Mouse (Mus musculus) limb, embryonic 15.5 days (tissue): Measurements from ENCODE around the gene Spsb3. TPM values are rescaled to one million over a fixed set of nuclear protein-coding genes. Genes with fewer than 3 reads are reported as not detected.

ENCODE experiments used
- ATAC-seq: fragments of 200-750 bp; cut with Nextera tagmentation; 2 replicates; pipeline ENCODE4 v1.8.0; 2017; ENCODE audit warnings: low read depth, moderate TSS enrichment; ENCODE audit not compliant: insufficient number of reproducible peaks, low FRiP score, low TSS enrichment
- H3K27ac ChIP-seq: fragments of 300-500 bp; sonication (generic); 2 replicates; pipeline ENCODE4 v1.5.1; 2015; ENCODE audit warnings: moderate library complexity, mild to moderate bottlenecking, inconsistent platforms
- H3K27me3 ChIP-seq: fragments of 300-500 bp; sonication (generic); 2 replicates; pipeline ENCODE4 v1.6.1; 2015; ENCODE audit warnings: inconsistent platforms
- H3K36me3 ChIP-seq: fragments of 300-500 bp; sonication (generic); 2 replicates; pipeline ENCODE4 v1.6.1; 2015; ENCODE audit warnings: inconsistent platforms
- H3K4me1 ChIP-seq: fragments of 300-500 bp; sonication (generic); 2 replicates; pipeline ENCODE4 v1.6.1; 2015; ENCODE audit warnings: inconsistent platforms
- H3K4me2 ChIP-seq: fragments of 300-500 bp; sonication (generic); 2 replicates; pipeline ENCODE4 v1.6.1; 2015; ENCODE audit warnings: mild to moderate bottlenecking, inconsistent platforms
- H3K4me3 ChIP-seq: fragments of 300-500 bp; sonication (generic); 2 replicates; pipeline ENCODE4 v1.5.1; 2015; ENCODE audit warnings: mild to moderate bottlenecking, inconsistent platforms
- H3K9ac ChIP-seq: fragments of 300-500 bp; sonication (generic); 2 replicates; pipeline ENCODE4 v1.6.1; 2015; ENCODE audit warnings: inconsistent platforms
- H3K9me3 ChIP-seq: fragments of 300-500 bp; sonication (generic); 2 replicates; pipeline ENCODE4 v1.6.1; 2016; ENCODE audit warnings: inconsistent platforms
- WGBS: fragments of 180-500 bp; shearing (Covaris S2); methylation state at CpG from one replicate; pipeline ENCODE4 v1.1.7; 2015; 5-methylcytosine and 5-hydroxymethylcytosine counted together
- polyA plus RNA-seq: library from polyadenylated mRNA; unstranded; fragments of >200 nt; fragmentation: Nextera tagmentation; extraction: Ambion mirVana; gene quantifications from 2 replicates; pipeline ENCODE4 v1.2.1, GENCODE M21; 2015

The Spsb3 gene
- polyA plus RNA-seq, 1 experiment from 2014 or later = 41.7 TPM

DNA sequence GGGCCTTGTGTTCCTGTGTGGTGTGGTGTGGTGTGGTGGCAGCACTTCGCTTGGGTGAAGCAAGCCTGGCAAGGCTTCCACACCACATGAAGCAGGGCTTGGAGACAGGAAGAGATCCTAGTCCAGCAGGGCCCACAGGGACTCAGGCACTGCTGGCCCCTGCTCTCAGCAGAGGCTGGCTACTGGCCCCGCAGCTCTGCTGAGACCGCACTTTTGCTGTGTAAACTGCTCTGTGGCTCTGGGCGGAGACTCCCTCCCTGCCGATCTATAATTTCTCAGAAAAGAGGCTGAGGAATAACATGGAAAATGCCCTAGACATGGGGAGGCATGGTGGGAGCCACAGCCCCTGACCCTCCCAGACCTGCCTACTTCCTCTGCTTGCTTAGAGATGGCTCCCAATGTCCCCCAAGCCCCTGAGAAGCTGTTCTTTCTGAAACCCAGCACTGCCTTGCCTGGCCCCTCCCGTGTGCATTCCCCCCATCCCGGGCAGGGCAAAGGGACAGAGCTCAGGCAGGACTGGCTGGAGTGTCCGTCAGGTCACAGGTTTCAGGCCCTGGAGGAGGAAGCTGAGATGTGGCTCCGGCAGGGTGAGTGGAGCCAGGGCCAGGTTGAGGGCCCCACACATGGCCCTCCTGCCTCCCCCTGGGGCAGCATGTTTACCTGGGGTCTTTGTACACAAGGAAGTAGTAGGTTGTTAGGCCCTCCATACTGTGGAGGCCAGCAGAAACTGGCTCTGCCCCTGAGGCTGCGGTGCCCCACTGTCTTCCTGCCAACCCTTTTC lies 8.9 kb upstream of the Spsb3 start:
- H3K4me2 ChIP-seq = no peak overlapping the region
- H3K36me3 ChIP-seq = peaks cover 5% of the 10 kb centered on the region
- H3K4me1 ChIP-seq = peaks cover 9% of the 10 kb centered on the region; the same call in 1 of the 2 replicates
- no peaks in the 10 kb centered on the region for H3K27me3 ChIP-seq
- H3K9ac ChIP-seq = no peak overlapping the region
- no peak overlapping the region for H3K27ac ChIP-seq
- no peak overlapping the region for H3K4me3 ChIP-seq
- WGBS = 51% methylated on average over 10 of the region's 10 CpGs
- peak; percentile 44; the same call in 1 of the 2 replicates for ATAC-seq
- H3K9me3 ChIP-seq = no peaks in the 10 kb centered on the region

DNA sequence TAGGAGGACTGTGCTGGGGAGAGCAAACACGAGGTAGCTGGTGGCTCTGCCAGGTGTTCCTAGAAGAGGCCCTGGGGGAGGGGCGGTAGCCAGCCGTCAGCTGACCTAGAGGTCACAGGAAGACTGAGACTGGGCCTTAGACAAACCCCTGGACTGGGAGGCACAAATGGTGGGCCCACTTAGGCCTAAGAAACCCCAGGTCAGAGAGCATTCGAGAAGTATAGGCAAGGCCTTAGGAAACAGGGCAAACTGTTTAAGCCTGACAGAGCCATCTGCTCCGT lies 8.4 kb upstream of the Spsb3 start:
- H3K4me1 ChIP-seq = peaks cover 9% of the 10 kb centered on the region; the same call in 1 of the 2 replicates
- H3K27me3 ChIP-seq = no peaks in the 10 kb centered on the region
- H3K4me2 ChIP-seq = no peak overlapping the region
- no peak overlapping the region for H3K4me3 ChIP-seq
- ATAC-seq = peak; percentile 4; the same call in 1 of the 2 replicates
- no peak overlapping the region for H3K9ac ChIP-seq
- H3K27ac ChIP-seq = no peak overlapping the region
- H3K9me3 ChIP-seq = no peaks in the 10 kb centered on the region
- 26% methylated on average over 5 of the region's 5 CpGs for WGBS
- peaks cover 11% of the 10 kb centered on the region for H3K36me3 ChIP-seq

DNA sequence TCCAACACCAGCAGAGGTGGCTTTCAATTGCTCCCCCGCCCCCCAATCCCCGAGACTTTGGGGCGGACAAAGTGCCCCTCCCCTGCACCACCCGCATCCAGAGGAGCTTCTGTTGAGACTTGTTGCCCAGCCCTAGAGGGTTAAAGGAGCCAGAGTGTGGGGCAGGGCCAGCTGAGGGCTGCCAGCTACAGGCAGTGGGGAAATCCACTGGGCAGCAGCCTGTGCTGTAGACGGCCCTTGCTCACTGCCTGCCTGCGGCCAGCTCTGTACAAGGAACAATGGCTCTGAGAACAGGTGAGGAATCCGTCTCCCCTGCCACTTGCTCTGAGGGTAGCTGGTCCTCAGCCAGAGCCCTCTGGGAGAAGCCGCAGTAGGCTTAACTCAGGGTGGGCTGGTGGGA lies 7.9 kb upstream of the Spsb3 start:
- no peak for ATAC-seq
- Histone ChIP-seq H3K4me1 (peaks cover 9% of the 10 kb centered on the region; the same call in 1 of the 2 replicates), H3K9ac (no peak overlapping the region), H3K27ac (no peak overlapping the region), H3K36me3 (peaks cover 16% of the 10 kb centered on the region), H3K9me3 (no peaks in the 10 kb centered on the region), H3K27me3 (no peaks in the 10 kb centered on the region), H3K4me2 (no peak overlapping the region), H3K4me3 (no peak overlapping the region)
- 56% methylated on average over 8 of the region's 8 CpGs for WGBS

DNA sequence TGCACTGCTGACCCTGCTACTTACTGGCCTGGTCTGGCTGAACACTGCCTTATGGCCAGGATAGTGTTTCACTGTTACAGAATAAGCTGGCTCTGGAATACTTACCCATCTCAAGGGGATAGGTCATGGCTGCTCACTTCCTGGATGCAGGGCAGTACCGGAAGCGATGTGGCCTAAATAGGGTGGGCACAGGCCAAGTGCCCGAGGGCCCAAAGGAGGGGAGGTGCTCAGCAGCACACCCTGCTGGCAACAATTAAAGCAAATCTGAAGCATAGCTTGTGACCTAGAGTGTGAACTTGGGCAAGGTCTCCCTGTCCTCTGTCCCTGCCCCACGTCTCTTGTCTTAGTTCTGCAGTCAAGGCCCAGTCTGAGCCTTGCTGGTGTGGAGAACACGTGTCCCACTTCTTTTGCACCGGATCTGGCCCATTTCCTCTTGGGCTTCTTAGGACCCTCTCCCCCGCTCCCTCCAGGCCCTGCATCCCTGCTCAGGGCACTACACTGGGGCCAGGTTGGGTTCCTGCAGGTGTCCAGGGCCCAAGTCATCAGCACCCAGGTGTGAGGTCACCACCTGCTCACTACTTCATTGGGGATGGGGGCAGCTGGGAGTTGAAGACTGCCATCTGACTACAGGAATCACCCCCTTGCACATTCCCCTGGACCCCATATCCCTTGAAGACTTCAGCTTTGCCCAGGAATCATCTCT lies 4.6 kb upstream of the Spsb3 start:
- Histone ChIP-seq H3K27me3 (no peaks in the 10 kb centered on the region), H3K27ac (no peak overlapping the region), H3K4me3 (no peak overlapping the region), H3K9me3 (no peaks in the 10 kb centered on the region), H3K9ac (no peak overlapping the region), H3K4me1 (peaks cover 23% of the 10 kb centered on the region), H3K36me3 (peaks cover 26% of the 10 kb centered on the region), H3K4me2 (no peak overlapping the region)
- 51% methylated on average over 7 of the region's 7 CpGs for WGBS
- no peak for ATAC-seq

DNA sequence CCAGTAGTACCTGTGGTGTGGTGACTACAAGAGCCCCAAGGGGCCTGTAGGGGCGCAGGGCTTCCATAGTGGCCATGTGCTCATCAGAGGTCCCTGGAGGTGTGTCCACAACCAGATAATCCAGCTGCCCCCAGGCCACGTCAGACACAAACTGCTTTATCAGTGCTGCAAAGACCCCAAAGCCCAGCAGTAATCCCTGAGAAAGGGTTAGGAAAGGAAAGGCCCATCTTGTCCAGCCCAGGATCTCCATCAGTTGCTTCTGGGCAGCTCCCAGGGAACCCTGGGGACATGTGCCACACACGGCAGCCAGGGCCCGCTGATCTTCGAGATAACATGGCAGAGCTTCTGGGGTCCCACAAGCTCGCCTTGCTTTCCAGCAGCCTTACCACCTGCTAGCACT lies 2.1 kb upstream of the Spsb3 start:
- Histone ChIP-seq H3K4me1 (peaks cover 34% of the 10 kb centered on the region), H3K9me3 (no peaks in the 10 kb centered on the region), H3K4me3 (no peak overlapping the region), H3K27ac (no peak overlapping the region), H3K36me3 (peaks cover 34% of the 10 kb centered on the region), H3K27me3 (no peaks in the 10 kb centered on the region), H3K4me2 (no peak overlapping the region), H3K9ac (no peak overlapping the region)
- 88% methylated on average over 6 of the region's 6 CpGs for WGBS
- no peak for ATAC-seq

DNA sequence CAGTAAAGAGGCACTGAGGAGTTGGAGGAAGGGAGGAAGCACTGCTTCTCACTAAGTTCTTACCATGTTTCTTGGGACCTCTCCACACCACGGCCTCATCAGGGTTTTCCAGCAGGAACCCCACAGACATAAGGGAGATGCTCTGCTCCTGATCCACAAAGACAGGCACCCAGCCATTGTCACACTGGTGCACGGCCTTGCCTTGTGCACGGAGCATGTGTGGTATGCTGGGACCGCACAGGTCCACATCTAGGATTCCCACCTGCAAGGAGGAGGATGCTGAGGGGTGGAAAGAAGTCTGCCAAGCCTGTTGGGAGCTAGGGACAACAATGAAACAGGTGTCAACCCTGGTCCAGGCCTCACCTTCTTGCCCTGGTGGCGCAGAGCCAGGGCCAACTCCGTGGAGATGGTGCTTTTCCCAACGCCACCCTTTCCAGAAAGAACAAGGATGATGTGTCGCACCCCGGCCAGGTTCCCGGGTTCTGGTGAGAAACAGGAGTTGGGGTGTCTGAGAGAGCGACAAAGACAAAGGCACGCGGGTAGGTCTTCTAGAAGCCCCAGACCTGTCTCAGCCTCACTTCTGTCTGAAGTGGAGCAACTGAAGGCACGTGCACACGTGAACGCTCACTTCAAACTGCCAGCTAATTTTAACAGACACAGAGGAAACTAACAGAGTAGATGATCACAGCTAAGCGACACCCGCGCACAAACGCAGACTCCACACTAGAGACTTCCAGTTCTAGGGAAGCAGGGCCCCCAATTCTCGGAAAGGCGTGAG lies 898 bp upstream of the Spsb3 start:
- 22% methylated on average over 22 of the region's 22 CpGs for WGBS

DNA sequence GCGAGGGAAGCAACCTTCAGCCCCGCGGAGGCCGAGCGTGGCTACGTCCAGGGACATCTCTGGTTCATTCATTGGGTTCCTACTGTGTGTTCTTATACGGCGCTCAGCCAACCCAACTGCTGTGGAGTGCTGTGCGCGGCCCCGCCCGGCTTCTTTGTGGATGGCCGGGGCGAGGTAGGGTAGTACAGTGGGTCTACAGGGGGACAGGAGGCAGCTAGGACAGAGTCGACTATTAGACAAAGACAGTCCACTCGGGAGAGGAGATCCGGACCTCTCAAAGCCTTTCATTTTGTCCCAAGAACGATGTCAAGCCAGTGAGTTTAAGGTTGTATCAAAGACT lies 459 bp downstream of the Spsb3 start:
- WGBS = under 1% methylated on average over 18 of the region's 18 CpGs
- Histone ChIP-seq H3K4me1 (peaks cover 34% of the 10 kb centered on the region), H3K9ac (peak overlapping the region; percentile 89), H3K27ac (peak overlapping the region; percentile 57), H3K9me3 (no peaks in the 10 kb centered on the region), H3K4me2 (peak overlapping the region; percentile 89), H3K27me3 (no peaks in the 10 kb centered on the region), H3K4me3 (peak overlapping the region; percentile 95), H3K36me3 (peaks cover 59% of the 10 kb centered on the region)
- 0 out of 2 replicates have a peak, but pooled peaks have one; percentile 1 for ATAC-seq

More for the DNA sequence above, 898 bp upstream of the Spsb3 start:
- Histone ChIP-seq H3K27me3 (no peaks in the 10 kb centered on the region), H3K9ac (peak overlapping the region; percentile 61), H3K9me3 (no peaks in the 10 kb centered on the region), H3K36me3 (peaks cover 46% of the 10 kb centered on the region), H3K27ac (no peak overlapping the region), H3K4me1 (peaks cover 34% of the 10 kb centered on the region), H3K4me2 (peak overlapping the region; percentile 74), H3K4me3 (peak overlapping the region; percentile 95)
- ATAC-seq = no peak

DNA sequence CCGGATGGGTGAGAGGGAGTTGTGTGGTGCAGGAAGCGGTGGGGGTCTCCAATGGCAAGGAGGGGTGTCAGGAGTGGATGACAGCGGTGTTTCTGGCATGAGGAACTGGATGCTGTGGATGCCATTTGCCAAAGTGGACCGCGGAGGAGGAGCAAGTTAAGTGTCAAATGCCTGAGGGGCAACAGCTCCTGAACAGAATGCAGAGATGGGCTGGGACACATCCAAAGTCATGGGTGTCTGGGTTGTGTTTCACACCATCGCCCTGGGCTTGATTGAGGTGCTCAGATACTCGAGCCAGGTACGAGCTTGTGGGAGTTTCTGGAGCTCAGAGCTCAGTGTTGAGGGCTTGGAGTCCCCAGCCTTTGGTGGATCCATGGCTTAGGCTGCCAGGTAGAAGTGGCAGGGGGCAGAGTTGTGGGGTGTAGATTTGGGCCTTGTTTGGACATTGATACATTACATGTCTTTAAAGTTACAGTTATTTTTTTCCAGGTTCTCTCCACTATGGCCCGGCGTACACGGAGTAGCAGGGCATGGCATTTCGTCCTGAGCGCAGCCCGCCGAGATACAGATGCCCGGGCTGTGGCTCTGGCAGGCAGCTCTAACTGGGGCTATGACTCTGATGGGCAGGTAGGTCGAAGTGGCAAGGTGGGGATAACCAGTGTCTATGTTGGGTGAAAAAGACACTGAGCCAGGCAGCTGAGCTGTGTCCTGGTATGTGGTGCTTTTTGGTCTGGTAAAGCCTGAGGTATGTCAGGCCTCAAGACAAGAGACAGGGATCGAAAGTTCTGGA lies 1.0 kb downstream of the Spsb3 start:
- H3K9ac ChIP-seq = peak overlapping the region; percentile 89
- H3K4me3 ChIP-seq = peak overlapping the region; percentile 95
- 57% methylated on average over 18 of the region's 18 CpGs for WGBS
- H3K9me3 ChIP-seq = no peaks in the 10 kb centered on the region
- peak overlapping the region; percentile 89 for H3K4me2 ChIP-seq
- H3K4me1 ChIP-seq = peaks cover 34% of the 10 kb centered on the region
- H3K36me3 ChIP-seq = peaks cover 59% of the 10 kb centered on the region
- ATAC-seq = no peak
- no peak overlapping the region for H3K27ac ChIP-seq
- H3K27me3 ChIP-seq = no peaks in the 10 kb centered on the region

DNA sequence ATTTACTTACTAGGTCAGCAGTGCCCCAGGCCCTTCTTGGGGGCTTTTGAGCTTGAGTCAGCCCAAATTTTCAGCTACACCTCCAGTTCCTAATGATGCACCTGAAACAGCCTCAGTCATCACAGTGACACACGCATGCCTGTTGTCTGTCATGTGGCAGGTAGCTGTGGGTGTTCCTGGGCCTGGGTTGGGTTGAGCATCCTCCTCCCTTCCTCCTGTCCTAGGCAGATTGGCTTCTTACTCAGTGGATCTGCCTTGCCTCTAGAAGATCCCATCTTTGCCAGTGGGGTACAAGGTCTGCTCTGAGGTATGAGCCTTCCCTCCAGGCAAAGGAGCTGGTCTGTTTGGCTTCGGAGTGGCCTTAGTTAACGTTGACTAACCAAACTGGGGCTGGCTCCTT lies 2.4 kb downstream of the Spsb3 start:
- no peak overlapping the region for H3K4me2 ChIP-seq
- peaks cover 39% of the 10 kb centered on the region for H3K4me1 ChIP-seq
- no peak for ATAC-seq
- H3K27me3 ChIP-seq = no peaks in the 10 kb centered on the region
- H3K9ac ChIP-seq = no peak overlapping the region
- 84% methylated on average over 3 of the region's 3 CpGs for WGBS
- no peaks in the 10 kb centered on the region for H3K9me3 ChIP-seq
- H3K27ac ChIP-seq = no peak overlapping the region
- no peak overlapping the region for H3K4me3 ChIP-seq
- peaks cover 59% of the 10 kb centered on the region for H3K36me3 ChIP-seq

DNA sequence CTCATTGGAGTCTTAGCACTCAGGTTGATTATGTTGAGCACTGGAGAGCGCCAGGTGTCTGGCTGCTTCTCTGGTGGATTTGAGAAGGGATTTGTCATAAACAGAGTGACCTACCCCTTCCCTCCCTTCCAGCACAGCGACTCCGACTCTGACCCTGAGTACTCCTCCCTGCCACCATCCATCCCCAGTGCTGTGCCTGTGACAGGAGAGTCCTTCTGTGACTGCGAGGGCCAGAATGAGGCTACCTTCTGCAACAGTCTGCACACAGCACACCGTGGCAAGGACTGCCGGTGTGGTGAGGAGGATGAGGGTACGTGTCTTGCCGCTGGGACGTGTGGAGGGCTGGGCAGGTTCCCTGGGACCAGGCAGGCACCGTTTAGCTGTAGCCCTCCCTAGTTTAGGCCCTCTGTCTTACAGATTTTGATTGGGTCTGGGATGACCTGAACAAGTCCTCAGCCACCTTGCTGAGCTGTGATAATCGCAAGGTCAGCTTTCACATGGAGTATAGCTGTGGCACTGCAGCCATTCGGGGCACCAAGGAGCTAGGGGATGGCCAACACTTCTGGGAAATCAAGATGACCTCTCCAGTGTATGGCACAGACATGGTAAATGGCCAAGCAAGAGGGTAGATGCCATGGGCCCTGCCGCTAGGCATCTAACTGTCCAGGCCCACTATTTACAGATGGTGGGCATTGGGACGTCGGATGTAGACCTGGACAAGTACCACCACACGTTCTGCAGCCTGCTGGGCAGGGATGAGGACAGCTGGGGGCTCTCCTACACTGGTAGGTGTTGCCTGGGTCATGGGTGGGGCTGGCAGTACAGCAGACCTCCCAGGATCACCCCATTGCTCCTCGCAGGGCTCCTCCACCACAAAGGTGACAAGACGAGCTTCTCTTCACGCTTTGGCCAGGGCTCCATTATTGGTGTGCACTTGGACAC lies 4.0 kb downstream of the Spsb3 start:
- Histone ChIP-seq H3K27me3 (no peaks in the 10 kb centered on the region), H3K4me2 (no peak overlapping the region), H3K9me3 (no peaks in the 10 kb centered on the region), H3K27ac (no peak overlapping the region), H3K9ac (no peak overlapping the region), H3K4me3 (no peak overlapping the region), H3K4me1 (peaks cover 41% of the 10 kb centered on the region), H3K36me3 (peaks cover 51% of the 10 kb centered on the region)
- no peak for ATAC-seq
- 88% methylated on average over 19 of the region's 19 CpGs for WGBS

DNA sequence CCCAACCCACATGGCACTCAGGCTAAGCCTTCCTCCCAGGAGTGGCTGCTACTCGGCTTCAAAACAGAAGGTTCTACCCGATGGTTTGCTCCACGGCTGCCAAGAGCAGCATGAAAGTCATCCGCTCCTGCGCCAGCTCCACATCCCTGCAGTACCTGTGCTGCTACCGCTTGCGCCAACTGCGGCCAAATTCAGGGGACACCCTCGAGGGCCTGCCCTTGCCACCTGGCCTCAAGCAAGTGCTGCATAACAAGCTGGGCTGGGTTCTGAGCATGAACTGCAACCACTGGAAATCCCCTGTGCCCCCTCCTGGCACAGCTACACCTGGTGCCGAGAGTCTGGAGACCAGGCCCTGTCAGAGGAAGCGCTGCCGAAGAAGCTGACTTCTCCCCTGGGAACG lies 4.9 kb downstream of the Spsb3 start:
- no peak overlapping the region for H3K9ac ChIP-seq
- H3K36me3 ChIP-seq = peaks cover 51% of the 10 kb centered on the region
- no peak overlapping the region for H3K4me2 ChIP-seq
- H3K27me3 ChIP-seq = no peaks in the 10 kb centered on the region
- no peak for ATAC-seq
- no peaks in the 10 kb centered on the region for H3K9me3 ChIP-seq
- H3K4me1 ChIP-seq = peaks cover 43% of the 10 kb centered on the region
- H3K27ac ChIP-seq = no peak overlapping the region
- WGBS = 85% methylated on average over 13 of the region's 13 CpGs
- H3K4me3 ChIP-seq = no peak overlapping the region
